Mouse (Mus musculus) stomach, postnatal 0 days (tissue): ENCODE results near the gene Fam78b.

Experiments
- CTCF ChIP-seq: IDR thresholded peaks from 2 replicates; pipeline ENCODE4 v1.5.1; 2016; ENCODE audit warnings: antibody characterized with exemption, low read depth, mild to moderate bottlenecking, moderate library complexity
- EP300 ChIP-seq: optimal IDR thresholded peaks from 2 replicates; pipeline ENCODE3; 2016; ENCODE audit warnings: antibody characterized with exemption

DNA sequence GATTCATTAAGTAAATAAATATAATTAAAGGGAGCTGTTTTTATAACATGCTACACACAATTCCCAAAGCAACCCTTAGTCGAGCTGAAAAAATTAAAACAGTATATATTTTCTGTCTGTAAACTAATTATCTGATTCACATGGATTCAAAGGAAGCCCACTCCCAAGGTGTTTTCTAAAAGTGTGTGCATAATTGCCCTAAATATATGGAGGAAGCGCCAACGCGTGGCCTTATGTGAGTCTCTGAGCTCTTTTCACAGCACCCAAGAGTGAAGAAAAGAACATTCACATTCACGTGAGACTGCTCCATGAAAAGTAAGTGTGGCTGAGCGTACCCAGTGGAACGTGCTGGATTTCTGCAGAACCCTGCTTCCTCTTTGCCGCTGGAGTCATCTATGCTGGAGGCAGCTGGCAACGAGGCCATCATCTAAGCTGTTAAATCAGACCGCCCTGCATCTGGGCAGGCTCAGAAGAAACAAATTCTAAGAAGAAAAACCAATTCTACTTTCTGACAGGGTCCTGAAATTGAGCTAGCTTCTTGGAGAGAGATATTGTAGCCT, 93.5 kb downstream of the Fam78b start:
- no peak for TF ChIP-seq CTCF
- no peak for TF ChIP-seq EP300
